Mouse (Mus musculus) thymus, postnatal 0 days (tissue): Measurements from ENCODE around the gene Susd6. TPM values are rescaled to one million over a fixed set of nuclear protein-coding genes. Genes with fewer than 3 reads are reported as not detected.

Experiments used
- DNase-seq: peaks from one replicate; pipeline ENCODE4 v3.0.0-alpha.2; 2015; ENCODE audit warnings: low spot score
- polyA plus RNA-seq: library from polyadenylated mRNA; unstranded; fragments of >200 nt; fragmentation: Nextera tagmentation; extraction: Ambion mirVana; gene quantifications from 2 replicates; pipeline ENCODE4 v1.2.1, GENCODE M21; 2015

Susd6 gene
- polyA plus RNA-seq, 1 experiment from 2014 or later = 21.0 TPM

DNA sequence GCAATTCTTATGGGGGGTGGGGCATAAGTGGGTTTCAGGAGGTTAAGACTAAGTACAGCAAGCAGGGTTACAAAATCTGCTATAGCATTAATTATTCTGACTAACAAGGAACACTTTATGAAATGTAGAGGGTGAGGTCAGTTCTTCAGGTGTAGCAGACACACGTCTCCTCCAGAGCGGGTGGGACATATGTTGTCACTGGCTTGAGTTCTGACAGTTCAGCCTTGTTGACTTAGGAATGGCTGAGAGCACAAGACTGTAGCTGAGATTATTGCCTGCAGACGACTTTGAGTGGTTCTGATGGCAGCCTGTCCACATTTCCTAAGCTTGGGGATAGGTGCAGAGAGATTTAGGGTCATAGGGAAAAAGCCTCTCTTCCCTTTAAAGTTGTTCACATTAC lies 47.3 kb downstream of the Susd6 start:
- no peak for DNase-seq

DNA sequence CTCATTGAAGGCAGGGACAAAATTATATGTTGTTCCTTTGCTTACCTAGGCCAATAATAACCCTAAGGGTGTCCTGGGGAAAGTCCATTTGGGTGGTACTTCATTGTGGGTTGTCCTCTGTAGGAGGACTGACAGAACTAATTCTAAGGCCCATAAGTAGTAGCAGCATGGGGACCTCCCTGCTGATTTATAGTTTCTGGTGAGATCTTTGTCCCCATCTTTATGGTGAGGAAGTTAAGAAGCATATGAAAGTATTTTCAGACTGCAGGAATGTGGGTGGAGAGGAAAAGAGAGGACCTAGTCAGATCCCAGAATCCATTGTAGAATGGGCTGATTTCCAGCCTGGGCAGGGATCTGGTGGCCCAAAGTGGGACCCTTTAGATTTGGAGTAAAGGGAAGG lies 48.0 kb downstream of the Susd6 start:
- no peak for DNase-seq

DNA sequence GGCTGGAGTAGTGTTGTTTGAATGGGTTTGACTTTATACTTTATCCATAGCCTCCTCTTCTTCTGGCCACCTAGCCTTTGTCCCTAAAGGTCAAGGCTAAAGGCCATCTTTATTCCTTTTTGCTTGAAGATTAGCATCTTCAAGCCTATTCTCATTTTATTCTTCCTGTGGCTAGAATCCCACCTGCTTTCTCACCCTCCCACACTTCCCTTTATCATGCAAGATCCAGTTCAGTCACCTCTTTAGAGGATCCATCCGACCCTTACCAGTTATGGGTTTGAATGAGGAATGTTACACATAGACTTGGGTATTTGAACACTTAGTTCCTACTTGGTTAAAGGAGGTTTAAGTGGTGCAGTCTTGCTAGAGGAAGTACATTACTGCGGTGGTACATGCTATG lies 48.5 kb downstream of the Susd6 start:
- no peak for DNase-seq

DNA sequence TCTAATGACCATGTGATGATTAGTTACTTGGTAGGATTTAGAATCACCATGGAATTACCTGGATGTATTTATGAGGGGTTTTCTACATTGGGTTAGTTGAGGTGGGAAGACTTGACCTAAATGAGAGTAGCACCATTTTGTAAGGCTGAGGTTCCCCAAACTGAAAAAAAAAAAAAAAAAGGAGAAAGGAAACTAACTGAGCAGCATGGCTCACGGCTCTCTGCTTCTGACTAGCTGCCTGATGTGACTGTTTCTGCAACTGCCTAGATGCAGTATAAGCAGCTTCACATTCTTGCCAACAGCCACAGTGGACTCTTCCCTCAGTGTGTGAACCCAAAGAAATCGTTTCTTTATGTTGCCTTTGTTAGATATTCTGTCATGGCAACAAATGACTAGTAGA lies 49.3 kb downstream of the Susd6 start:
- no peak for DNase-seq

DNA sequence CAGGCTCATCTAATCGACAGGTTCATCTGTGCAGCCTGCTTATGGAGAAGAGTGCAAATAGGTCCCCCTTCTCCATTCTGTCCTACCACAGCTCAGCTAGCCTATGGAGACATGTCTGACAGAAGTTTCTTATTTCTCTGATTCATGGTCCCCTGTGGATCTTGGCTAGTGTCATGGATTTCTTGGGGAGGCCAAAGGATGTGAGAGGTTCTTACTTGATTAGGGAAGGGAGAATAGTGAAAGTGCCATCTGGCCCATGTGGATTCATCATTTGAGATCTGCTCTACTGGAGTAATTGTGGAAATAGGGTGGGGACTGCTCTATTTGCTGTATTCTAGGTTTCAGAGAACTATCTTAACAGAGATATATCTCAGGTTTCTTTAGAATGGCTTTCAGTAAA lies 51.3 kb downstream of the Susd6 start:
- DNase-seq = no peak

DNA sequence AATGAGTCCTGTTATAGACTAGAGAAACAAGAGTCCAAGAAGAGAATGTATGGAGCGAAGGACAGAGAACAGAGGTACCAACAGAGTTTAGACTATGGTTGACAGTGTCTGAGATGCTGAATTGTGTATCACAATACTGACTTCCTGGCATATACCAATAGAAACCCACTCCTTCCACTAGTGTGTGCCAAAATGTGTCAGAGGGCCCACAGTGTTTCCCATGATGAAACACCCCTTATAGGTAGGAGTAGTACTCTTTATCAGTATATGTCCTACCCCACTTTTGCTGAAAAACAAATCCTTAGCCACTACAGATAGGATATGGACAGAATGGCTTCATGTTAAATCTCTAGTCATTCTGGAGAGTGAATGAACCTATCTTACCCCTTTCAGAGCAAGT lies 52.3 kb downstream of the Susd6 start:
- no peak for DNase-seq

DNA sequence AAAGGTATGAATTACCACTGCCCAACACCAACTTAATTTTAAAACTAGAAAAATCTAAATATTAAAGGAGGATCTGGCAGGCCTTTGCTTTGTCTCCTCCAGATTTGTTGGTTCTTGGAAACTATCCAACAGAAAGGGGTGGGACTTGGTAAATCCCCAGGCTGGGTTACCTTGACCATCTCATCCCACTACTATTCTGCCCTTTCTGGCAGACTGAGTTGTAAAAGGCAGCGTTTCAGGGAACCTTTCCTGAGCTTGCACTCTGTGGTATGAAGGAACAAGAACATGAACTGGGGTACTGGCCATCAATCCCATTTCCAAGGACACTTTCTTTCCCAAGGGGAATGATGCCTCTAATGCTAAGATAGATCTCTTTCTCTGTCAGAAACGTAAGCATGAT lies 52.9 kb downstream of the Susd6 start:
- DNase-seq = no peak

DNA sequence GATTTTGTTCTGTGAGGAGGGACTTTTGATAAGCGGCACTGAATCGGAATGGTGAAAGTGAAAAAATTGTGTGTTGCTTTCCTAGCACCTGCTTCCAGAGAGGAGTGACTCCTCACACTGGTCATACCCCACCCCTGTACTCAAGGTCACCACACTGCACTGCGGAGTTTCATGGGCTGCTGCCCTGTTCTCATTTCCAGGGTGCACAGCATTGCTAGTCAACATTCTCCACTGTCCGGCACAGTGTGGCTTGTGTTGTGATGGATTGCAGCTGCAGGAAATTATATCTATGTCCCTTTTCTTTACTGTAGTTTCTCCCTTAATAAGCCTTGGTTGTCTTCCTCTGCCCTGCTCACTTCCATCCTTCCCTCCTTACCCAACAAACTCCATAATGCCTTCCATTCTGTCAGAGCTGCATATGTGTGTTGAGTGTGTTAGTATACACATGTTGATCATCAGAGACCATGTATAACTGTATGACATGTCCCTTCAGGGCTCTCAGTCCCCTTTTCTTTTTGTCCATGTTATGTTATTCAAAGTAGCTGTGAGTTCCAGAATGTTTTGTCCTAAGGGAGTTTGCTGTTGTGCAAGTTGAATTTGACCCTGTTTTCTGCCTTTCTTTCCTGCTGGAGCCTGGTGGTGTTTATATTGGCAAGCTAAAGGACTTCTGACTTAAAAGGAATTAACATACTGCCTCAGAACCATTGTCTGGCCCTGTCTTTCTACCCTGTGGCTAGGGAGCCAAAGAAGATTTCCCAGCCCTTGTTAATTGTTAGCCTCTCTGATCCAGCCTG lies 53.5 kb downstream of the Susd6 start:
- no peak for DNase-seq

DNA sequence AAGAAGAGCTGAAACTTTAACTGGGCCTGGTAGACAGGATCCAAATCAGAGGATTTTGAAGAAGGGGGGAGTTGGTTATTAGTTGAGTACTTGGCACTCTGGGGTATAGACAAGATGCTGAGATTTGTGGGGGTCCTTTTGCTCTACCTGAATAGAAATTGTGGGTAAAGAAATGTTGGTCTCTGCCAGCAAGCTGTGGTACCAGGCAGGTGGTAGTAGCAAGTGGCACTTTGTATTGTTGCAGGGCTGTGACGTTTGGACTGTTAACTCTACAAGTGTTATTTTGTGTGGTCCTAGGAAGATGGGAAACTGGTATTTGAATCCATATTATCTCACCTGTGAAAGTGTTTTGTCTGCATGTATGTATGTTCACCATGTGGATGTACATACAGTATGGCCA lies 55.6 kb downstream of the Susd6 start:
- DNase-seq = no peak

DNA sequence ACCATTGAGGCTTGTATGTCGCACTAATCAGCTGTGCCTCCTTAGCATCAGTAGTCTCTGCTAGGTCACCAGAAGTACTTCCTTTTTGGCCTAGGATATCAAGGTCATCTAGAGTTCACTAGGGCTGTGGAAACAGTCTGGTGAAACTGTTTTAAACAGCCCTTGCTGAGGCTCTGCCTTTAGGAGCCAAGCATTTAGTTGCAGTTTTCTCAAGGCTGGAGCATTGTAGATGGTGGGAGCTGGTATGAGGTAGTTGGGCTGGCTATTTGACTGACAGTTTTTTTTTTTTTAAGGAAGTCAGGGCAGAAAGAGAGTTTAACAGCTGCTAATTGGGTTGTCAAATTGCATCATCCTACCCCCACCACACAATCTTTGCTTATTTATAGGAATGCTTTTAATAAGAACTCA lies 56.6 kb downstream of the Susd6 start:
- no peak for DNase-seq

DNA sequence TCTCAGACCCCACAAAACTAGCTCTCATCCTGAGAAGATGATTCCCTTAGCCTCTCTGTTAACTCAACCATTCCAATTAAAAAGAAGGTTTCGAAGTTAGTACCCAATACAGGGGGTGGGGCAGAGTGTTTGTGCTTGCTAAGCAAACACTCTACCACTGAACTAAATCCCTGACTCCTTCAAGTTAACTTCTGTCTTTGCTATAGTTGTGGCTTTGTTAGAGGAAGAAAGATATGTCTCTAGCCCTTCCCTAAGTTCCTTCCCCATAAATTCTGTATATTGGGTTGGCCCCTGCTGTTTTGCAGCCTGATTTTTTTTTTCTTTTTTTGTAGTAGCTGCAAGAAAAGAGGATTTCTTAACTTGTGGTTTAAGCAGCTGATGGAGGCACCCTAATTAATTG lies 61.7 kb downstream of the Susd6 start:
- DNase-seq = no peak

DNA sequence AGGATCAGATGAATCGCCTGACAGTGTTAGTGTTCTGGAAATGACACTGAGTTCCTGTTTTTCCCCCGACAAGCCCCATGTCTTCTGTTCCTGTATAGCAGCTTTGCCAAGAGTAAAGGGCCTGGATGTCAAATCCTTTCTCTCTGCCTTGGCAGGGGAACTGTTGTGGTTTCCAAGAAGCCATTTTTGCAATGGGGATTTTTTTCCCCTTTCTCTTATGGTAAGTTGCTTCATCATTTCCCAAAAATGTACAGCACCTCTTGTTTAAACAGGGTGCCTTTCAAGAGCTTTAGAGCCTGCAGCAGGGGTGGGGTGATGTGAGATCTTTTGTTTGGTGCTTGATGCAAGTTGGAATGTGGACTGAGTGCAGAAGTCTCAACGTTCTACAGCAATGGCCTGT lies 63.4 kb downstream of the Susd6 start:
- DNase-seq = no peak

DNA sequence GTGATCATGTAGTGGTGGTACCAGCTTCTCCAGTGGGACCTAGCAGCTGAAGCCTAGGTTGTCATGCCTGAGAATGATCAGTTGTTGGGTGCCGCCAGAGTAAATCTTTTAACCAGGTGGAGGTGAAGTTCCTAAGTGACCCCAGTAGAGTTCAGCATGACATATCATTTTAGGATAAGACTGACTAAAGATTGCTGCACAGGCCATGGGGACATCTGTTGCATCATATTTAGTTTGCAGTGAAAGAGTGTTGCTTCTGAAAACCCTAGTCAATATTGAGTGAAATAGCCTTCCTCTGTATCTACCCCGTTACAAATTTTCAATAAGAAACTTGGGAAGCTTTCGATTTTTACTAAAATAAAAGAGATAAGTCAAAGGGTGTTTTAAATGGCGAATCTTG lies 64.4 kb downstream of the Susd6 start:
- DNase-seq = no peak

DNA sequence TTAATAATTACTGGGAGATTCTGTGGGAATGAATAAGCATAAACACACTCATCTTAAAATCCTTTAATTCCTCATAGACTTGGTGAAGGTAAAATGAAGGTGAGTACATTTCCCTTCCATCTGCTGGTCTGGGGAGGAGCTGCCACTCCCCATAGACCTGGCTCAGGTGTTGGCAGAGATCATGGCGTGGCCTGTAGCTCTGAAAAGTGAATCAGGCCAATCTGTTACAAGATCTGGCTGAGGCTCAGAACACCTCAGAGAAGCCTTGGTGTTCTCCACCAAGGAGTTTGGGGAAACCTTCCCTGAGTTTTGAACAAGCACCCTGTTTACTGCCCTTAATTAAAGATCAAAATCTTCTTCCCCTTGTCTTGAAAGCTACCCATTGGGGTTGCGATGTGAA lies 64.8 kb downstream of the Susd6 start:
- DNase-seq = no peak

DNA sequence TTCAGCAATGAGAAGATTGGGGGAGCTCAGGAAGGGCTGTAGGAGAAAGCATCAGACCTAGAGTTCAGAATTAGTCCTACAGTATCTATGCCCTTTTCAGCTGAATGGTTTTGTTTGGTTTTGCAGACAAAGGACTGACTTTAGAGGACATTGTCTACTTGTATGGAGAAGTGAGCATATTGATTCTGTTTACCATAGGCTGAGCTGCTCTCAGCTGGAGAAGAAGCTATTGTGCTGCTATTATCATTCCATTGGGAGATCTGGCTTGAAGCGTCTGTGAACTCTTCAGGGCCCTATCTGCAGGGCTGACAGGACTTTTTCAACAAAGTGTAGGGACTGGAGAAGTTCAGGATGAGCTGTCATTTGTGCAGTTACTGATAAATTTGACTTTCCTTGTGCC lies 65.3 kb downstream of the Susd6 start:
- no peak for DNase-seq

DNA sequence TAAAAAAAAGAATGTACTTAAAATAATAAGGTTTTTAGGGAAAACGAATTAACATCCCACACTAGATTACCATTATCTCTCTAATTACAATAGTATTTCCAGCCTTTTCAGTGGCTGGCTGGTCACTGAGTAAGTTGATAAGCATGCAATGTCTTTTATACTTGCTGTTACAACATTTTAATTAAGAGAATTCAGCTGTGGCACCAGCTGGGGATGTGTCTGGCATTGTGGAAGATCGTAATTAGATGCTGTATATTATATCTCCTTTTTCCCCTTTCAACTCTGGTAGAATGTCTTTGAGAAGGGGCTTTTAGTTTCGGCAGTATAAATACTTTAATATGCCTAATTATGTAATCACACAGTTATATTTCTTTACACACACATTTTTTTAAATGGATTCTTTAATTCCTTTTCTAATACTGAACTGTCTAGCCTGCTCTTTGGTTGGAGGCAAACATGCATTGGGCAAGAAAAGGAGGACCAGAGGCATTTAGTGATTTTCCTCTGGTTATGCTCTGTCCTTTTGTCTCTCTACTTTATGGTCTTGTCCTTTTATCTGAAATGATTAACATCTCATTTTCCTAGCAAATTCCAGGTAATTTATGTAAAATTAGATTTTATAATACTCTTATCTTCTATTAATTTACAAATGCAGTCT lies 67.5 kb downstream of the Susd6 start:
- DNase-seq = no peak

DNA sequence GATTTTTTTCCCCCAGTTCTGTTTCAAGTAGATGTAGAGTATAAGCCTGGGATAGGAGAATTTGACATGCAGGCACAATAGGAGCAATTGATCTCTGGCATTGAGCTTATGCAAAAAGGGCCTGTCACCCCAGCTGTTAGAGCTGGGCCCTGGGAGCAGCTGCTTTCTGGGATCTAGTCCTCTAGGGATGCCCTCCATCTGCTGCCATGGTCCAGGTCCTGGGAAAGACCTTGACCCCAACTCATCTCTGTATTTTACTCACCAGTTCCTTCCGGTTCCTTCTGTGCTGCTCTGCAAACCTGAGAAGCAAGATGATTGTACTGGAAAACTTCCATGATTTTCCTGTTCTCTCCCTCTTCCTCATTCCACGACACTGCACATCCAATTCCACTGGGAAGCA lies 68.0 kb downstream of the Susd6 start:
- no peak for DNase-seq

DNA sequence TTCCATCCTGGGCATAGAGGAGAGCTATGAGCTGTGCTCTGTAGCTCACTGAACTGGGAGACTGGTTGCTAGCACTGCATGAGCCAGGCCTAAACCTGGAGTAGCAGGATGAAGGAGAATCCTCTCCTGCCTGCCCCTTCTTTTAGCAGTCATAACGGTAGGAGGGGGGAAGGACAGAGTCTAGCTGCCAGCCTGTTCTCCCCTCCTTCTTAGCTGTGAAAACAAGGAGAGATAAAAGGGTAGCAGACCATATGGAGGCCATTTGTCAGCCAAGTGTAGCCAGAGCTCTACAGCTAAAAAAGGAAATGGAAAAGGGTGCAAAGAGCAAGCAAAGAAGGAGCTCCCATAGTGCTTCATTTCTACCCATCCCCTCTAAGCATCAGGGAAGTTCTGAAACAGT lies 71.6 kb downstream of the Susd6 start:
- no peak for DNase-seq

DNA sequence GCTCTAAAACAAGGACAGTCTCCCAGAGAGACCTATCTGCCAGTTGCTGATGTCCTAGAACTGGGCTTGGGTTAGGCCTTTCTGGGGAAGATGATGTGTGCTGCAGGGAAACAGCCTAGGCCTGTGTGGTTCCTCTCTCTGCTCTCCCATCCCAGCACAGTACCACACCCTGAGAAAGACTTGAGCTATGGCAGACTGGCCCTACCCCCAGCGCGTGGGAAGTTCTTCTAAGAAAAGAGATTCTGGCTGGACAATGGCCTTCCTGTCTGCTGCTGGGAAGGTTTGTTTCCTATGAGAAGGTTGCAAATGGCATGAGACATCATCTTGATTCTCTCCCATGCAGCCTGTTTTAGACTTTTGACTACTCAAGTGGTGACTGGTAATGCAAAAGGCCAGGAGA lies 73.1 kb downstream of the Susd6 start:
- no peak for DNase-seq

DNA sequence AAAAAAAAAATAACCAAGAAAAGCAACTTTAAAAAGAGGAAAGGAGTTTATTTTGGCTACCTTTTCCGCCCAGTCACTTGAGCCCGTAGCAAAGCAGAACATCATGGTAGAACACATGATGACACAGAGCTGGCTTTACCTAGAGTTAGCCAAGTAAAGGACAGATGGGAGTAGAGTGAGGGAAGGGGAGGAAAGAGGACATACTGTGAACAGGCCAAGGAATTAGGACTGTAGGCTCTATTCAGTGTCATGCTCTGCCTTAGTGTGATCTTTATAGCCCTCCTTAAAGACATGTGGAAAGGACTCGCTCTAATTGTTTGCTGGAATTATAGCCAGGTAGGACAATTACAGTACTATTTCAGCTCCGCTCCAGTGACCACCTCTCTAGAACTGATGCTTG lies 74.9 kb downstream of the Susd6 start:
- no peak for DNase-seq

DNA sequence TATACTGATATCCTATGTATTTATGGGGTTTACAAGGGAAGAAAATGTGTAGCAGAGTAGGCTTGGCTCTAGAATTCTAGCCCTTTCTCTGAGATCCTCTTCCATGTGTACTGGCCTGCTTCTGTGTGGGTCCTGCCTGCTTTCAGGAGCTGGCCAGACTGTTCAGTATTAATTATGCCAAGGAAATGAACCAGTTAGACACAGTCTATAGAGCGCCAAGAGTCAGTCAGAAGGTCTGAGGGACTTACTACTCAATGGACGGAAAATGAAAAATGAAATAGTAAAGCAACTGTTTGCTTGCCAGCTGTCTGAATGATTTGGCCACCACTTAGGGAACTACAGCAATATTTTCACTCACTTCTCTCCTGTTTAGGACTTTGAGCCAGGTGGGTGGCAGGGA lies 75.7 kb downstream of the Susd6 start:
- DNase-seq = no peak

DNA sequence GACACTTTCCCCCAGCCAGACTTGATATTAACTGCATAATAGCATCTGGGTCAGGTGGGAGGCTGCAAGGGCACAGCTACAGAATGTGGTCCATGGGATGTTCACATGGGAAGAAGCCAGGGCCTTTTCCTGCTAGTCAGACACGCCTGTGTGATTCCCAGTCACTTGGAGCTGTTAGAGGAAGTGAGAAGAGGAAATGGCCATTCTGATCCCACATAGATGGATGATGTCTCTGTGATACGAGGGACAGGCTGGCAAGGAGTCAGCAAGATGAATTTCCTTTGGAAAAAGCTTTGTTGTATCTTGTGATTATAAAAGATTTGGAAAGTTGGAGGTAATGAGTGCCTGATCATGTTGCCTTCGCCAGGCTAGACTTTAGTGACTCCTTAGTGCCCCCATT lies 76.8 kb downstream of the Susd6 start:
- DNase-seq = no peak

DNA sequence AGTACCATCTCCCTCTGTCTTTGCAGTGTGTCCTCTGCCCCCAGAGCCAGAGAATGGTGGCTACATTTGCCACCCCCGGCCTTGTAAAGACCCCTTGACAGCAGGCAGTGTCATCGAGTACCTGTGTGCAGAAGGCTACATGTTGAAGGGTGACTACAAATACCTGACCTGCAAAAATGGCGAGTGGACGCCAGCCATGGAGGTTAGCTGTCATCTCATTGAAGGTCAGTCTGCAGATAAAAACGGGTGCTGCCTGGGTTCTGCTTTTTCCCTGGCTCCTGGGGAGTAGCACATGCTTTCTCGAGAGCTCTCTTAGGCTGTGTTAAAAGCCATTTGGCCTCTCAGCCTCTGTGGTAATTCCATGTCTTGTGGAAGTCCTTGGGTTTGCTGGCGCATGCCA lies 78.1 kb downstream of the Susd6 start:
- no peak for DNase-seq
